Mouse (Mus musculus): ENCODE results near the gene Retreg1. TPM values are rescaled to one million over a fixed set of nuclear protein-coding genes. Genes with fewer than 3 reads are reported as not detected.

Gene Retreg1
- polyA plus RNA-seq, 1 experiment, result not detected

DNA sequence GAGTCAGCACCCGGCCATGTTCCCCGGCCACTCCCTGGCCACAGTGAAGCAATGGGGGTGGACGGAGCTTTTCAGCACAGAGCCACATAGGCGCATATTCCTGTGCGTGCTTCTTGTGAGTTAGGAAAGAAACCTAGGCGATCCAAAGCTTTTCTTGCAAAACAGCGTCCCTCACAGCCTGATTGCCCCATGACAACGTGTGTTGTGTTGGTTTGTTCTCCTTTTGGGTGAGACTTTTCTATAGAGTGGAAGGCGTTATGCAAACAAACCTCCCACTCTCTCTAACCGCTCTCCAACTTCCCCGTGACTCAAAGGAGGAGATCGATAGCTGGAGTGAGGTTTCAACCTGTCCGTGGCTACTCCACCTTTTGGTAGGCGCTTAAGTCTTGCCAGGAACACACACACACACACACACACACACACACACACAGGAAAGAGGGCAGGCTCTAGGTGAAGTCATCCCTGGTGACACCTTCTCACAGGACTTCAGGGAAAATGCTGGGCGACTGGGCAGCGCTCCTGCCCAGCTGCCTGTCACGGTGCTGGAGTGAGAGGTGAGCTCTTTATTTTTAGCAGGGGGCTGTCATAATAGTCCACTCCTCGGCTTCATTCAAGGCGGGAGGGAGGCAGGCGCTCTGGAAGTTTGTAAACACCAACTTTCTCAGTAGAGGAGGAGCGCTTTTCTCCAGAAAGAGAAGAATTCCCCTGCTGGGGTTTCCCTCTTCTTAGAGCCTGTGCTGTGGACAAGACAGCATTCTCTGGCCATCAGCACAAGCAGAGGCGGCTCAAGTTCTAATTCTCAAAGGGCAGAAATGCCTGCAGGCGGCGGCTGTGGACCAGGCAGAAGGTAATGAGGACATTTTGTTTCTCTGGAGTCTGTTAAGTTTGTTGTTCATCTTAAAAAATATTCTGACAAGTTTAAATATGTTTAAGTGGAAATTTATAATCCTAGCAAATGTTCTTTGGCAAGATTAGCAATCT is 97.7 kb downstream of the Retreg1 start:
- Histone ChIP-seq H3K4me3 (ENCODE audit: insufficient read depth, low read depth, low read length) (no peak overlapping the region), H3K27ac (ENCODE audit: insufficient read depth, low read depth, low read length) (no peak overlapping the region), H3K4me1 (ENCODE audit: control insufficient read depth, insufficient read depth, low read length) (peaks cover 12% of the 10 kb centered on the region)
- WGBS, result 46% methylated on average over 24 of the region's 24 CpGs
- TF ChIP-seq CTCF (IDR thresholded peaks at IDR 0.05; ENCODE audit: insufficient read depth, low read depth, low read length), result no peak
- TF ChIP-seq POLR2A (IDR thresholded peaks at IDR 0.05; ENCODE audit: insufficient read depth, low read depth, low read length), result no peak

DNA sequence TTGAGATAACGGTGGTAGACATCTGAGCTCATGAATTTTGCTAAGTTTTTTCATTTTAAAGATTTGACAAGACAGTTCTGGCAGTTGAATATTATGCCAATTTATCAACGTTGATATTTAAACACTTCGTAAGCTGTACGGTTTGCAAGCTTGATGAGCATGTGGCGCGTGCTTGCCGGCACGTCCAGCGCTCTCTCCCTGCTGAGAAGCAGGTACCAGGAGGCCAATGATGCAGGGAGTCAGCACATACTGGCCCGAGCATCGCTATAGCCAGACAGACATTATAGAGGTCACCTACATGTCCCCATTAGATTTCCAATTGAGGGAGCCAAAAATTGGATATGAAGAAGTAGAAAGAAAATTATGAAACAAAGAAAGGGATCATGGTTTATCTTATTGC is 98.5 kb downstream of the Retreg1 start:
- 94% methylated on average over 11 of the region's 11 CpGs for WGBS
- H3K27ac ChIP-seq (ENCODE audit: insufficient read depth, low read depth, low read length), result no peak overlapping the region
- no peak overlapping the region for H3K4me3 ChIP-seq (ENCODE audit: insufficient read depth, low read depth, low read length)
- TF ChIP-seq POLR2A (IDR thresholded peaks at IDR 0.05; ENCODE audit: insufficient read depth, low read depth, low read length), result no peak
- peaks cover 12% of the 10 kb centered on the region for H3K4me1 ChIP-seq (ENCODE audit: control insufficient read depth, insufficient read depth, low read length)

DNA sequence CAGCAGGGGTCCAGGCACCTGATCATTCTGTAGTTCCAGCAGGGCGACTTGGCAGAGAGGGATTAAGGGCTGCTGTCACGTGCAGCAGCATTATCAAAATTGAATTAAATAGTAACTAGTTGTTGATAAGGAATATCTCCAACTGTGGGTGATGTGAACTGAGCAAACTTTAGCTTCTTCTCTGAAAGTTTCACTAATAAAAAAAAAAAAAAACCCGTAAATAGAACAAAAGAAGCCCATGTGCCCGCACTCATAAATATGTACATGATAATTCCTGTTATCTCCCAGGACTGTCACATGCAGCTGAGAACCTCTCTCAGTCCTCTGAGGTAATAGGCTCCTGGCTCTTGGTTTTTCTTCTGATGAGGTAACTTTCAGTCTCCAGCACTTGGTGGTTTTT is 99.4 kb downstream of the Retreg1 start:
- Histone ChIP-seq H3K27ac (ENCODE audit: insufficient read depth, low read depth, low read length) (no peak overlapping the region), H3K4me1 (ENCODE audit: control insufficient read depth, insufficient read depth, low read length) (peaks cover 13% of the 10 kb centered on the region), H3K4me3 (ENCODE audit: insufficient read depth, low read depth, low read length) (no peak overlapping the region)
- TF ChIP-seq POLR2A (IDR thresholded peaks at IDR 0.05; ENCODE audit: insufficient read depth, low read depth, low read length), result no peak
- no peak for TF ChIP-seq CTCF (IDR thresholded peaks at IDR 0.05; ENCODE audit: insufficient read depth, low read depth, low read length)
- 88% methylated on average over 4 of the region's 4 CpGs for WGBS

DNA sequence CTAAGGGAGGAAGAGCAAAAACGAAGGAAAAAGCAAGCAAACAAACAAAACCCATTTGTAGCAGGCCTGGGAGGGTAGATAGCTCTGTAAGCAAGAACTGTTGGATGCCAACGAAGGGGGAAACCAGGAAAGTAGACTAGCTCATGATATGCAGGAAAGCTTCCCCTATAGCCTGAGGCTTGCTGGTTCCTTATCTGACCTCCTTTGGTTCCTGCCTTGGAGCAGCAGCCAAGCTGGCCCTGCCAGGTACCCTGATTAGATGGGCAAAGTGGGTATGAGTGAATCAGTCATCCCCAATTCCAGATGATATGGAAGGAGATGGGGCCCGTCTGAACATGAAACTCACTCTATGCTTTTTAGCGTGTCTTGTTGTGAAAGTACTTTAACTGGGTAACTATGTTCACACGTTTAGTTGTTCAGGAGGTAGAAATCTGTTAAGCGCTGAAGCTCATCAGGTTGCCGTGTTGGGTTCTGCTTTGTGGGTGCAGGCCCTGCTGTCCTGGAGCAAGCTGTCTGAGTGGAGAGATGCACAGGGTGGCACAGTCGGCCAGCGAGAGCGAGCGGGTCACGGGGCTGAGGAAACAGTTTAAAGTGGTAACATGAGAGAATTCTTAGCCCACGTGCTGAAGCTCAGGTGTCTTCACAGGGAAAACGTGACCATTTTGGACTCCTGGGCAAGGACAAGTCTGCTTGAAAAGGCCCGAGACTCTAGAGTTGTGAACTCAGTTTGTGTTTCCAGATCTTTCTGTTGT is 100.6 kb downstream of the Retreg1 start:
- peaks cover 18% of the 10 kb centered on the region for H3K4me1 ChIP-seq (ENCODE audit: control insufficient read depth, insufficient read depth, low read length)
- no peak overlapping the region for H3K4me3 ChIP-seq (ENCODE audit: insufficient read depth, low read depth, low read length)
- WGBS, result 89% methylated on average over 15 of the region's 15 CpGs

DNA sequence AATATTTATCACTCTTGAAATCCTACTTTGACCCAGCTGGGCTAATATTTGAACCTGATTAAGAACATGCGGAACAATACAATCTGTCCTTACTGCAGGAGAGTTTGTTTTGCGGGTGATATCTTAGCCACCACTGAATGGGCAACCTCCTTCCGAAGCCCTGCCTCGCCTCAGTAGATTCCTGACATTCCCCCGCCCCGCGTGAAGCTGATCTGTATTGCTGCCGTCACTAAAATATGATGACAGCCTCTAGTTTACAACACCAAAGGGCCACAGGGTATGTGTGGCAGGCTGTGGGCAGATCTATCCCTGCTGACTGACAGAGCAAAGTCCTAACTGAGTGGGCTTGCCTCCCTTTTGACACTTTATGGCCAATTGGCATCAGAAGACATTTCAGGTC is 102.2 kb downstream of the Retreg1 start:
- H3K27ac ChIP-seq (ENCODE audit: insufficient read depth, low read depth, low read length), result no peak overlapping the region
- TF ChIP-seq POLR2A (IDR thresholded peaks at IDR 0.05; ENCODE audit: insufficient read depth, low read depth, low read length) (no peak), CTCF (IDR thresholded peaks at IDR 0.05; ENCODE audit: insufficient read depth, low read depth, low read length) (no peak)
- H3K4me1 ChIP-seq (ENCODE audit: control insufficient read depth, insufficient read depth, low read length), result peaks cover 25% of the 10 kb centered on the region
- WGBS, result 97% methylated on average over 8 of the region's 8 CpGs
- no peak overlapping the region for H3K4me3 ChIP-seq (ENCODE audit: insufficient read depth, low read depth, low read length)

More for the DNA sequence above, 100.6 kb downstream of the Retreg1 start:
- H3K27ac ChIP-seq (ENCODE audit: insufficient read depth, low read depth, low read length), result no peak overlapping the region
- TF ChIP-seq CTCF (IDR thresholded peaks at IDR 0.05; ENCODE audit: insufficient read depth, low read depth, low read length), result no peak
- TF ChIP-seq POLR2A (IDR thresholded peaks at IDR 0.05; ENCODE audit: insufficient read depth, low read depth, low read length), result no peak

DNA sequence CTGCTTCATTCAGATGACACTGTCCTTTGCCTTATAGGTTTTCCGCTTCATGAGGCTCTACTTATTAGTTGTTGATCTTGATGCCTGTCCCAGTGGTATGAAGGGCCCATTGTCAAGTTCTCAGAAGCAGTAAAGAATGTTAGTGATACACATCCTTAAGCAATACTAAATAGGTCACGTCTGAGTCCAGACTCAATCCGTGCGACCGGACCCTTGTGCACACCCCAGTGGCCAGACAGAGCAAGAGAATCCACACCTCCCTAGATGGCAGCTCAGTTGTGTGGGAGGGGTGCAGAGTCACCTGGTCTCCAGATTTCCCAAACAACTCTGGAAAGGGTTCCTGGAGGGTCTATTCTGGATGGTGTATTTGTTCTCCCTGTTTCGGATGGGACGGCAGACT is 103.5 kb downstream of the Retreg1 start:
- 90% methylated on average over 7 of the region's 7 CpGs for WGBS
- Histone ChIP-seq H3K4me3 (ENCODE audit: insufficient read depth, low read depth, low read length) (no peak overlapping the region), H3K4me1 (ENCODE audit: control insufficient read depth, insufficient read depth, low read length) (peaks cover 20% of the 10 kb centered on the region), H3K27ac (ENCODE audit: insufficient read depth, low read depth, low read length) (no peak overlapping the region)
- TF ChIP-seq CTCF (IDR thresholded peaks at IDR 0.05; ENCODE audit: insufficient read depth, low read depth, low read length) (no peak), POLR2A (IDR thresholded peaks at IDR 0.05; ENCODE audit: insufficient read depth, low read depth, low read length) (no peak)

DNA sequence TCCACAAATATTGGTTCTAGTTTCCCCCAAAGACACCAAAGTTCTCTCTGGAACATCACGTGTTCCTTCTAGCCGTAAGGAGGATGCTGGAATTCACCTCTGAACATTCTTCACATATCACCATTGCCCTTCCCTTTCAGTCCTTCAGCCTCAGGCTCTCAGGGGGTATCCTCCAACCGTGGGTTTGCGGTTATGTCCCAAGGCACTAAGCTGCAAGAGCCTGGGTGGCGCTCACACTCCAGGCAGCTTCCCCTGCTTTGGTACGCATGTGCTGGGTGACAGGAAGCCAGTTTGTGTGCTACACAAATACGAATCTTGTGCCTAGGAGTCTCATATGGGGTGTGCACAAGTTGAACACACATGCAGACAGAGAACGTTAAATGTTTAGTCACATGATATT is 104.4 kb downstream of the Retreg1 start:
- Histone ChIP-seq H3K4me1 (ENCODE audit: control insufficient read depth, insufficient read depth, low read length) (peaks cover 17% of the 10 kb centered on the region), H3K27ac (ENCODE audit: insufficient read depth, low read depth, low read length) (no peak overlapping the region), H3K4me3 (ENCODE audit: insufficient read depth, low read depth, low read length) (no peak overlapping the region)
- 85% methylated on average over 8 of the region's 8 CpGs for WGBS
- TF ChIP-seq CTCF (IDR thresholded peaks at IDR 0.05; ENCODE audit: insufficient read depth, low read depth, low read length), result no peak
- TF ChIP-seq POLR2A (IDR thresholded peaks at IDR 0.05; ENCODE audit: insufficient read depth, low read depth, low read length), result no peak

DNA sequence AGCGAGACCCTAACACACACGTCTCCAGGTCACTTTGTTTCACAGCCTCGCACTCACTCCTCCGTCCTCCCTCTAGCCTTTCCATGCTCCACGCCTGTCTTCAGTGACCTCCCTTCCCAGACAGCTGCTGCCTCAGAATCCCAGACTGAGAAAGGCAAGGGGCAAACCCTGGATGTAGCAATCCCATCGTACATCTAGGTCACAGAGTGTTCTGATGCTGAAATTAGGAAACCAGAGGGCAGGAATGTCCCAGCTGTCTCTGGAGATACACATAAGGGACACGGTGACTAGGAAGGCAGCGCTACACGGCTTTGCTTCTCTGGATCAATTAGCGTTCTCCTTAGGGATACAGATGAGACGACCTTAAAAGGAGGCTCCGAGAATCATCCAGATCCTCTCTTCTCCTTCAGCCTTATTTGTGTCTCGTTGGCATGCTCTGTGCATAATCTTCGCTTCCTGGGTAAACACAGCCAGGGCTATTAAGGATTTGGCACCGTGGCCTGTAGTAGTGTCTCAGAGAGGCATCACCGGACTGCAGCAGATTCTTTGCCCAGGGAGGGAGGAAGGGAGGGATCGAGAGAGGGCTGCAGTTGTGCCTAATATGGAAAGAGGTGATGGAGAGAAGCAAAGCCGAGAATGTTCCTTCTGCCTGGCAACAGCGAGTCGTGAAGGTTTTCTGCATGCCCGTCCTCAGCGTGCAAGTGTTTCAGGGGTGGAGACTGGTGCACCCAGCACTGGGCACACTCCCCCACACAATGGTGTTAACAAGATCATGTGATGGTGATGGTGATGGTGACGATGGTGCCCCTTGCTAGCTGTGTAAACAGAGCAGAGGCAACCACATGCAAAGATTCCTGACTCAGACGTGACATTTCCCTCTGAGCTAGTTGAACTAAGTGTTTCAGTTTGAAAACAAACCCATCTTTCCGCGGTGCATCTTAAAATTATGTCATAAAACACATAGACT is 105.6 kb downstream of the Retreg1 start:
- TF ChIP-seq POLR2A (IDR thresholded peaks at IDR 0.05; ENCODE audit: insufficient read depth, low read depth, low read length), result no peak
- TF ChIP-seq CTCF (IDR thresholded peaks at IDR 0.05; ENCODE audit: insufficient read depth, low read depth, low read length), result no peak
- Histone ChIP-seq H3K4me1 (ENCODE audit: control insufficient read depth, insufficient read depth, low read length) (peaks cover 17% of the 10 kb centered on the region), H3K4me3 (ENCODE audit: insufficient read depth, low read depth, low read length) (no peak overlapping the region), H3K27ac (ENCODE audit: insufficient read depth, low read depth, low read length) (peak overlapping the region; percentile 81)
- 53% methylated on average over 26 of the region's 26 CpGs for WGBS

Data from olfactory bulb, adult 2 months (tissue).